Mouse (Mus musculus) erythroblast, embryonic 14.5 days (primary cell): ENCODE results near the gene 1110051M20Rik.

Experiments used
- GATA1 ChIP-seq: IDR thresholded peaks from 2 replicates; pipeline ENCODE4 v1.6.1; 2012; ENCODE audit warnings: low read length, inconsistent platforms, mixed read lengths
- TAL1 ChIP-seq: IDR thresholded peaks from 3 replicates; pipeline ENCODE4 v1.6.1; 2012; ENCODE audit warnings: low read length, inconsistent platforms, mixed read lengths

DNA sequence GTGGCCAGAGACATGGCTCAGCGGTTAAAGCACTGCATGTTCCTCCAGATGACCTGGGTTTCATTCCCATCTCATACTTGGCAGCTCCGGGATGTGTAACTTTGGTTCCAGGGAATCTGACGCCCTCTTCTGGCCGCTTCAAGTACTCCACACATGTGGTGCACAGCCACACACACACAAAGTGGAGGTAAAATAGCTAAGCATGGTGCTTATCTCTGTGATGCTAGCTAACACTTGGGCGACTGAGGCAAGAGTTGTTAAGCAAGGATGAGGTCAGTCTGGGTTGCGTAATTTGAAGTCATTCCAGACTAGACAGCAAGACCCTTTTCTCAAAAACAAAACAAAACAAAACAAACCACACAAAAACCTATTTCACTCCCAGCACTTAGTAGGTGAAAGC, 15.6 kb upstream of the 1110051M20Rik start:
- TF ChIP-seq TAL1 (no peak), GATA1 (no peak)
